Mouse (Mus musculus) hindbrain, embryonic 14.5 days (tissue): Measurements from ENCODE around the gene Lactbl1. TPM values are rescaled to one million over a fixed set of nuclear protein-coding genes. Genes with fewer than 3 reads are reported as not detected.
A peak's percentile ranks its signal among the peaks of the same experiment; 100 is the strongest.

Experiments
- ATAC-seq: fragments of 200-750 bp; cut with Nextera tagmentation; 2 replicates; pipeline ENCODE4 v1.8.0; 2017; ENCODE audit warnings: moderate number of reproducible peaks, mild to moderate bottlenecking, moderate TSS enrichment, moderate library complexity; ENCODE audit not compliant: low FRiP score
- DNase-seq: peaks from one replicate; pipeline ENCODE4 v3.0.0-alpha.2; 2015; ENCODE audit warnings: low spot score
- H3K27ac ChIP-seq: fragments of 300-500 bp; sonication (generic); 2 replicates; pipeline ENCODE4 v1.5.1; 2014; ENCODE audit warnings: mild to moderate bottlenecking, moderate library complexity
- H3K27me3 ChIP-seq: fragments of 300-500 bp; sonication (generic); 2 replicates; pipeline ENCODE4 v1.6.1; 2014; ENCODE audit warnings: mild to moderate bottlenecking, low read length, mixed read lengths; ENCODE audit not compliant: control insufficient read depth, insufficient read depth
- H3K36me3 ChIP-seq: fragments of 300-500 bp; sonication (generic); replicated peaks from 2 replicates; pipeline ENCODE4 v1.6.1; 2014; ENCODE audit not compliant: control insufficient read depth, insufficient read depth
- H3K4me1 ChIP-seq: fragments of 300-500 bp; sonication (generic); replicated peaks from 2 replicates; pipeline ENCODE4 v1.6.1; 2014; ENCODE audit warnings: antibody characterized with exemption, low read length, mixed read lengths; ENCODE audit not compliant: control insufficient read depth, insufficient read depth
- H3K4me2 ChIP-seq: fragments of 300-500 bp; sonication (generic); replicated peaks from 2 replicates; pipeline ENCODE4 v1.6.1; 2014; ENCODE audit warnings: mild to moderate bottlenecking, moderate library complexity
- H3K4me3 ChIP-seq: fragments of 300-500 bp; sonication (generic); replicated peaks from 2 replicates; pipeline ENCODE4 v1.5.1; 2014; ENCODE audit warnings: mild to moderate bottlenecking, low read length
- H3K9ac ChIP-seq: fragments of 300-500 bp; sonication (generic); 2 replicates; pipeline ENCODE4 v1.6.1; 2014
- H3K9me3 ChIP-seq: fragments of 300-500 bp; sonication (generic); 2 replicates; pipeline ENCODE4 v1.6.1; 2016; ENCODE audit warnings: low read length; ENCODE audit not compliant: control insufficient read depth
- WGBS: fragments of 180-500 bp; shearing (Covaris S2); extraction: QIAGEN DNeasy Blood & Tissue Kit; methylation state at CpG from one replicate; pipeline ENCODE4 v1.1.7; 2014; 5-methylcytosine and 5-hydroxymethylcytosine counted together
- polyA plus RNA-seq: library from polyadenylated mRNA; unstranded; fragments of >200 nt; fragmentation: Nextera tagmentation; extraction: Ambion mirVana; gene quantifications from 2 replicates; pipeline ENCODE4 v1.2.1, GENCODE M21; 2014

The Lactbl1 gene
- polyA plus RNA-seq, 1 experiment from 2014 or later: 0.12 TPM

- 87% methylated on average over 2 of the region's 2 CpGs for WGBS
- H3K9ac ChIP-seq: peak overlapping the region; percentile 99; the same call in 1 of the 2 replicates
Observed at GRCm38 (mm10) chr4:136600536-136600935, 21.9 kb upstream of the Lactbl1 start.

GRCm38 (mm10) chr4:136601476-136601875 is 20.9 kb upstream of the Lactbl1 start:
- DNase-seq (peak; percentile 78), ATAC-seq (no peak)
- Histone ChIP-seq H3K36me3 (no peaks in the 10 kb centered on the region), H3K4me1 (peaks cover 13% of the 10 kb centered on the region), H3K27ac (peak overlapping the region; percentile 96), H3K9ac (peak overlapping the region; percentile 99), H3K4me2 (peak overlapping the region; percentile 78), H3K27me3 (no peaks in the 10 kb centered on the region), H3K9me3 (no peaks in the 10 kb centered on the region), H3K4me3 (peak overlapping the region; percentile 92)
- under 1% methylated on average over 13 of the region's 13 CpGs for WGBS

More at GRCm38 (mm10) chr4:136600536-136600935, 21.9 kb upstream of the Lactbl1 start:
- Histone ChIP-seq H3K27ac (no peak overlapping the region), H3K36me3 (no peaks in the 10 kb centered on the region), H3K9me3 (no peaks in the 10 kb centered on the region), H3K4me1 (peaks cover 13% of the 10 kb centered on the region), H3K4me2 (peak overlapping the region; percentile 78), H3K27me3 (no peaks in the 10 kb centered on the region), H3K4me3 (peak overlapping the region; percentile 92)
- DNase-seq: no peak
- ATAC-seq: no peak

DNA sequence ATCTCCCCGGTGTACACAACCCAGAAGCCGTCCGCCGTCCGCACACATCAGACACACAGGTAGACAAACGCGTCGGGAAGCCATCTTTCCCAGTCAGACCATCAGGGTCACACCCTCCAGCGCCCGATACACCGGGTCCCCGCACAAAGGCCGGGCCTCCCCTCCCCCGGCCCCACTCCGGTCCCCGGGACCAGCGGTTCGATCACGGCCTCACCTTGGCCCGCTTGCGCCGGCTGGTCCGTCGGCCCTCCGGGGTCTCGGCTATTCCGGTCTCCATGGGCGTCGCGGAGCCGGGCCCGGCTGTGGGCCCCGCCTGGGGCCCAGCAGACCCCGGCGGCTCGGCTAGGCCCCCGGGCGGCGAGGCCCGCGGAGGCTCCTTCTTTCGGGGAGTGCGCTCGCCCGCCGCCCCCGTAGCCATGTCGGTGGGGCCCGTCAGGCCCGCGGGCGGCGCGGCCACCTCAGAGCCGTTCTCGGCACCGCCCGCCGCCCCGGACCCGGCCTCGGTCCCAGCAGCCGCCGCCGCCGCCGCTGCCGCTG is 20.3 kb upstream of the Lactbl1 start:
- peak; percentile 62 for ATAC-seq
- Histone ChIP-seq H3K27me3 (no peaks in the 10 kb centered on the region), H3K27ac (peak overlapping the region; percentile 96), H3K4me2 (peak overlapping the region; percentile 78), H3K36me3 (no peaks in the 10 kb centered on the region), H3K9ac (peak overlapping the region; percentile 99), H3K9me3 (no peaks in the 10 kb centered on the region), H3K4me1 (peaks cover 13% of the 10 kb centered on the region), H3K4me3 (peak overlapping the region; percentile 92)
- peak; percentile 53 for DNase-seq
- under 1% methylated on average over 66 of the region's 68 CpGs for WGBS

- Histone ChIP-seq H3K9ac (peak within 1 kb of the TSS; percentile 99), H3K4me1 (peaks cover 13% of the 10 kb centered on the region), H3K4me3 (peak within 1 kb of the TSS; percentile 92), H3K36me3 (no peaks in the 10 kb centered on the region), H3K27me3 (no peaks in the 10 kb centered on the region), H3K9me3 (no peaks in the 10 kb centered on the region), H3K27ac (peak within 1 kb of the TSS; percentile 96), H3K4me2 (peak within 1 kb of the TSS; percentile 78)
- peak; percentile 88 for ATAC-seq
- peak; percentile 98 for DNase-seq
- WGBS: under 1% methylated on average over 42 of the region's 45 CpGs
Observed at GRCm38 (mm10) chr4:136602568-136602967, 19.9 kb upstream of the Lactbl1 start, which contains the start of gene Kdm1a. TSS of gene Kdm1a (minus strand) at chr4:136602723.

DNA sequence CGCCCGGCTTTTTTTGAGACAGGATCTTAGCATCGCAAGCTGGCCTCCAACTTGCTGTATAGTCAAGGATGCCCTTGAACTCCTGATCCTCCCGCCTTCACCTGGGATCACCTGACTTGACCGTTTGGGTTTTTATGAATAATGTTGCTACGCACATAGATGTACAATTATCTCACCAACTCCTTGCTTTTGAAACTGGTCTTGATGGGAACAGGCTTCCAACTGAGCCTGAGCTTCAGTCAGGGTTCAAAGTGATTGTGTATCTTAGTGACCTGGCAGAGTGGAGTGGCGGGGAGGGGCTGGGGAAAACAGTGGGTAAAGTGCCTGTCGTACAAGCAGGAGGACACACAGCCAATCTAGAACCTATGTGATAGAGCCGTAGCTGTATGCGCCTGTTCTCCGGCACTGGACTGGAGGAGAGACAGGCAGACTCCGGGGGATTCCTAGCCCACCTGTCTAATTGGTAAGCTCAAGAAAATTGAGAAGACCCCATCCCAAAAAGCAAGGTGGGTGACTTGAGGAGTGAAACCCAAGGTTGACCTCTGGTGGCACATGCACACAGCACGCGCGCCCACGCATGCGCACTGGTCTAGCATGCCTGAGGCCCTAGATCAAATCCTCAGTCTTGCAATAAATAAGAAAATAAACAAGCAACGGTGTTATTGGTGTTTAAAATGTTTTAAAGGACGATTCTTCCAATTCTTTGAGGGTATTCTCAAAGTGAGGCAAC is 16.5 kb upstream of the Lactbl1 start:
- Histone ChIP-seq H3K27ac (no peak overlapping the region), H3K9ac (no peak overlapping the region), H3K36me3 (no peaks in the 10 kb centered on the region), H3K4me2 (no peak overlapping the region), H3K4me1 (peaks cover 1% of the 10 kb centered on the region), H3K27me3 (no peaks in the 10 kb centered on the region), H3K4me3 (no peak overlapping the region), H3K9me3 (no peaks in the 10 kb centered on the region)
- WGBS: 94% methylated on average over 19 of the region's 19 CpGs
- no peak for ATAC-seq
- no peak for DNase-seq

- Histone ChIP-seq H3K36me3 (no peaks in the 10 kb centered on the region), H3K4me3 (no peak within 1 kb of the TSS), H3K27ac (no peak within 1 kb of the TSS), H3K9ac (no peak within 1 kb of the TSS), H3K27me3 (no peaks in the 10 kb centered on the region), H3K9me3 (no peaks in the 10 kb centered on the region), H3K4me1 (no peaks in the 10 kb centered on the region), H3K4me2 (no peak within 1 kb of the TSS)
- ATAC-seq (no peak), DNase-seq (no peak)
- 53% methylated on average over 4 of the region's 4 CpGs for WGBS
Observed at GRCm38 (mm10) chr4:136610387-136610856, 12.0 kb upstream of the Lactbl1 start, which contains the start of gene Tex46. TSS of gene Tex46 (plus strand) at chr4:136610437.

DNA sequence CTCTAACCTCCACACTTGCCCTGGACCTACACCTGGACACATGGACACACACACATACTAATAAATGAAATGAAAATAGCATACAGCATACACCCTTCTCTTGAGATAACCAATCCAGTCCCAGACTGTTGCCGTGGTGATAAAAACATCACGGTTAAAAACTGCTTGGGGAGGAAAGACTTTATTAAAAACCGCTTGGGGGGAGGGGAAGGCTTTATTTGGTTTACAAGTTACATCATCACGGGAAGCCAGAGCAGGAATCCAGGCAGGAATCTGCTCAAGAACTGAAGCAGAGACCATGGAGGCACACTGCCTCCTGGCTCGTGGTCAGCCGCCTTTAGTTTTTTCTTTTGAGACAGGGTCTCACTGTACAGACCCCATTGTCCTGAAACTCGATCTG is 8.8 kb upstream of the Lactbl1 start:
- Histone ChIP-seq H3K4me3 (no peak overlapping the region), H3K36me3 (no peaks in the 10 kb centered on the region), H3K27ac (no peak overlapping the region), H3K27me3 (no peaks in the 10 kb centered on the region), H3K9ac (no peak overlapping the region), H3K9me3 (no peaks in the 10 kb centered on the region), H3K4me1 (no peaks in the 10 kb centered on the region), H3K4me2 (no peak overlapping the region)
- DNase-seq: no peak
- ATAC-seq: no peak
- WGBS: 68% methylated on average over 7 of the region's 7 CpGs

DNA sequence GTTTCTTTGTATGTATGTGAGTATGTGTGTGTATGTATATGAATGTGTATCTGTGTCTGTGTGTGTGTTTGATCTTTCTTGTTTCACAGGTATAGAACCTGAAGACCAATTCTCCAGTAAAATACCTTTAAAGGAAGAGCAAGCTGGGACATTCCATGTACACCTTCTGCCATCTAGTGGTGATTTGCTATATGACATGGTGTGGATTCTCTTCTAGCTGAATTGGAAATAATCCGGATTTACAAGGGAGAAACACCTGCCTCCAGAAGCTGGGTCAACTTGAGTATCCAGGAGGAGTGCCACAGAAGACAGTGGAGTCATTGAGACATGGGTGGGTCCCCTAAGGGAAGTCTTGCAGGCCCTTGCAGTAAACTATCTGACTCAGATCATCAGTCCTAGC is 1.1 kb upstream of the Lactbl1 start:
- WGBS: 4% methylated on average over 1 of the region's 1 CpGs
- DNase-seq (peak; percentile 96), ATAC-seq (no peak)
- Histone ChIP-seq H3K36me3 (no peaks in the 10 kb centered on the region), H3K4me2 (no peak overlapping the region), H3K4me1 (no peaks in the 10 kb centered on the region), H3K4me3 (no peak overlapping the region), H3K27me3 (no peaks in the 10 kb centered on the region), H3K9me3 (no peaks in the 10 kb centered on the region), H3K9ac (no peak overlapping the region), H3K27ac (no peak overlapping the region)

DNA sequence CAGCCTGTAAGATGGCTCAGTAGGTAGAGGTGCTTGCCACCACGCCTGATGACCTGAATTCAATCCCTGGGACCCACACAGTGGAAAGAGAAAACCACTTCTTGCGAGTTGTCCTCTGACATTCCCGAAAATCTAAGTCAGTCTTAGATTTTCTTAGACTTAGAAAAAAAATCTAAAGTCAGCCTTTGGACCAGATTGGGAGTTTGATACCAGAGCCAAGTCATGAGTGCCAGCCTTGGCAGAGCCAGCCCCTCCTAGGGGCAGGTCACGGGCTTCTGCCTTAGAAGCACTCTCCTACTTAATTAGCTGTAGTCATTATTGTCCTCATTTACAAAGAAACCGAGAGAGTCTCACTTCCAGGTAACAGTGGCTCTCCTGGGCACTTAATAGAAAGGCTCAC is 465 bp upstream of the Lactbl1 start:
- no peak overlapping the region for H3K27ac ChIP-seq
- no peak for ATAC-seq
- H3K4me1 ChIP-seq: no peaks in the 10 kb centered on the region
- DNase-seq: no peak
- H3K4me2 ChIP-seq: no peak overlapping the region
- H3K9me3 ChIP-seq: no peaks in the 10 kb centered on the region
- no peak overlapping the region for H3K4me3 ChIP-seq
- no peaks in the 10 kb centered on the region for H3K36me3 ChIP-seq
- H3K27me3 ChIP-seq: no peaks in the 10 kb centered on the region
- 62% methylated on average over 5 of the region's 5 CpGs for WGBS
- no peak overlapping the region for H3K9ac ChIP-seq
